Mouse (Mus musculus) intestine, embryonic 15.5 days (tissue): ENCODE measurements around the gene Atxn3. TPM values are rescaled to one million over a fixed set of nuclear protein-coding genes. Genes with fewer than 3 reads are reported as not detected.

ENCODE experiments used
- ATAC-seq: fragments of 200-750 bp; cut with Nextera tagmentation; 2 replicates; pipeline ENCODE4 v1.8.0; 2017; ENCODE audit warnings: moderate TSS enrichment, moderate library complexity
- H3K27ac ChIP-seq: fragments of 300-500 bp; sonication (generic); 2 replicates; pipeline ENCODE4 v1.5.1; 2015; ENCODE audit warnings: mild to moderate bottlenecking, inconsistent platforms
- H3K27me3 ChIP-seq: fragments of 300-500 bp; sonication (generic); replicated peaks from 2 replicates; pipeline ENCODE4 v1.6.1; 2015; ENCODE audit warnings: inconsistent platforms
- H3K36me3 ChIP-seq: fragments of 300-500 bp; sonication (generic); 2 replicates; pipeline ENCODE4 v1.6.1; 2015; ENCODE audit warnings: inconsistent platforms
- H3K4me1 ChIP-seq: fragments of 300-500 bp; sonication (generic); replicated peaks from 2 replicates; pipeline ENCODE4 v1.6.1; 2015; ENCODE audit warnings: inconsistent platforms
- H3K4me2 ChIP-seq: fragments of 300-500 bp; sonication (generic); replicated peaks from 2 replicates; pipeline ENCODE4 v1.6.1; 2015; ENCODE audit warnings: mild to moderate bottlenecking, inconsistent platforms
- H3K4me3 ChIP-seq: fragments of 300-500 bp; sonication (generic); replicated peaks from 2 replicates; pipeline ENCODE4 v1.5.1; 2015; ENCODE audit warnings: inconsistent platforms
- H3K9ac ChIP-seq: fragments of 300-500 bp; sonication (generic); 2 replicates; pipeline ENCODE4 v1.6.1; 2015; ENCODE audit warnings: inconsistent platforms
- H3K9me3 ChIP-seq: fragments of 300-500 bp; sonication (generic); 2 replicates; pipeline ENCODE4 v1.6.1; 2016; ENCODE audit warnings: inconsistent platforms
- WGBS: fragments of 180-500 bp; shearing (Covaris S2); methylation state at CpG from one replicate; pipeline ENCODE4 v1.1.7; 2015; 5-methylcytosine and 5-hydroxymethylcytosine counted together
- polyA plus RNA-seq: library from polyadenylated mRNA; unstranded; fragments of >200 nt; fragmentation: Nextera tagmentation; extraction: Ambion mirVana; gene quantifications from 2 replicates; pipeline ENCODE4 v1.2.1, GENCODE M21; 2015

The Atxn3 gene
- polyA plus RNA-seq, 1 experiment from 2014 or later: 16.4 TPM

DNA sequence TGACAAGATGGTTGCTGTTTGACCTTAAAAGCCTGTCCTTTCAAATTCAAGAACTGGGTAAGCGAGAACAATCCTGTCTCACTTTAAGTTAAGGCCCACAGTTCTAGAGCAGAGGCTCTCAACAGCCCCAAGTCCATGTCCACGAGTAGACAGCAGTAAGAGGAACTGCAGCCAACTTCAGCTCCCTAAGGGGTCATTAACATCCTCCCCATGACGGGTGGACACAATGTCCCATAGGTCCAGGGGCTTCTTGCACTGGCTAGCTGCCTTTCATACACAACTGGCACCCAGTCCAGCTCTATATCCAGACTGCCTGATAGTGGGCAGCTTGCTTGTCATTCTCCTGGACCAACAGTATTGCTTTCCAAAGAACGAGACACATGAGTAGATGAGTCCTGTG lies 9.2 kb downstream of the Atxn3 start:
- ATAC-seq: no peak
- no peaks in the 10 kb centered on the region for H3K27me3 ChIP-seq
- H3K9ac ChIP-seq: no peak overlapping the region
- no peak overlapping the region for H3K4me3 ChIP-seq
- no peaks in the 10 kb centered on the region for H3K9me3 ChIP-seq
- H3K4me2 ChIP-seq: no peak overlapping the region
- WGBS: 75% methylated on average over 4 of the region's 4 CpGs
- H3K4me1 ChIP-seq: no peaks in the 10 kb centered on the region
- H3K36me3 ChIP-seq: peaks cover 13% of the 10 kb centered on the region; the same call in 1 of the 2 replicates
- no peak overlapping the region for H3K27ac ChIP-seq

DNA sequence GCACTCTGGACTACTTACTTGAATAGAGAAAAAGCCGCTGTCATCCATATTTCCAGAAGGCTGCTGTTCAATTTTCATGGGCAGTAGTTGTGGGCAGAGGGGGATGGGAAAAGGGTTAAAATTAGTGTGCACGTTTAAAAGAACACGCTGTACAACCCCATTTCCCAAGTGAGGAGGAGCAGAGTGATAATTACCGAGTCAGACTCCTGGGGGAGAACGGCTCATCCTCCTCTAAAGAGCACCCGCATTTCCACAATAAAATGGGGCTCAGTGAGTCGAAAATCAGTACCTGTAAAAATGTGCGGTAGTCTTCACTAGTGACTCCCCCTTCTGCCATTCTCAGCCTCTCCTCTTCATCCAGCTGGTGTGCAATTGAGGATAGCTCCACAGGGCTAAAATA lies 10.1 kb downstream of the Atxn3 start:
- peaks cover 13% of the 10 kb centered on the region; the same call in 1 of the 2 replicates for H3K36me3 ChIP-seq
- no peak overlapping the region for H3K27ac ChIP-seq
- H3K9me3 ChIP-seq: no peaks in the 10 kb centered on the region
- no peaks in the 10 kb centered on the region for H3K27me3 ChIP-seq
- 88% methylated on average over 8 of the region's 8 CpGs for WGBS
- no peaks in the 10 kb centered on the region for H3K4me1 ChIP-seq
- no peak overlapping the region for H3K4me2 ChIP-seq
- H3K4me3 ChIP-seq: no peak overlapping the region
- no peak for ATAC-seq
- H3K9ac ChIP-seq: no peak overlapping the region

DNA sequence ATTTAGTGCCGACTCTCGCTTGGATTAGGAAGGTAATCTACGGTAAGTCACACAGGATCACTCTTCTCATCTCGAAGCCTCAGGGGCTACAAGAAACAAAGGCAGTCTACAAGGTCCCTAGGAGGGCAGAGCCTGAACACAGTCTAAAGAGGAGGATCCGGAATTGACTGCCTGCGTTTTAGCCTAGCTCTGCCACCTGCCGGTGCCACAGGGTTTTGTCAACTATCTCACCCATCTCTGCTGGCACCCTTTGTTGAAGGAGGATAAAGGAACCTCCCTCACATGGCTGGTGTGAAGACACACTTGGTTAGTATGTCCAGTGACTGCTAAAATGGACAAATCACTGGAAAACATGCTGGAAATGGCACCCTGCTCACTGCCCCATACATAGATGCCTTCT lies 20.5 kb downstream of the Atxn3 start:
- 83% methylated on average over 7 of the region's 7 CpGs for WGBS
- H3K27me3 ChIP-seq: no peaks in the 10 kb centered on the region
- H3K27ac ChIP-seq: no peak overlapping the region
- no peak overlapping the region for H3K4me3 ChIP-seq
- H3K36me3 ChIP-seq: peaks cover 25% of the 10 kb centered on the region
- no peak overlapping the region for H3K4me2 ChIP-seq
- H3K9ac ChIP-seq: no peak overlapping the region
- H3K4me1 ChIP-seq: no peaks in the 10 kb centered on the region
- no peak for ATAC-seq
- H3K9me3 ChIP-seq: no peaks in the 10 kb centered on the region

DNA sequence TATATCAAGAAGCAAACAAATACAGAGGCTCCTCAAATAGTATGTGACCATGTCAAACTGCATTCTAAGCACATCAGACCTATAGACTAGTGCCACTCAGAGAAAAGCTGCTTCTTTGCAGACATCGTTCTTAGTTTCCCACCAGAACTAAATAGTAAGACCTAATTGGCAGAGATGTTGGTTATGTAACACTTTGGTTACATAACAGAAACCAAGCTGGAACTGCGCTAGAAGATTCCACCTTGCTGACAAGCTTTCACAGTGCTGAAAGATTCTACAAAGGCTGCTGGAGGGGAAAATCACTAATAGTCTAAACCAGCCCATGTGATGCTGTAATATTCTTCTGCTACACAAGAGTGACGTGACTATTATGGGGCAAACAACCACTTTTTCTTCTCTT lies 22.8 kb downstream of the Atxn3 start:
- ATAC-seq: no peak
- Histone ChIP-seq H3K9me3 (no peaks in the 10 kb centered on the region), H3K27me3 (no peaks in the 10 kb centered on the region), H3K4me1 (no peaks in the 10 kb centered on the region), H3K36me3 (peaks cover 14% of the 10 kb centered on the region), H3K4me3 (no peak overlapping the region), H3K4me2 (no peak overlapping the region), H3K9ac (no peak overlapping the region), H3K27ac (no peak overlapping the region)
- 96% methylated on average over 3 of the region's 3 CpGs for WGBS

DNA sequence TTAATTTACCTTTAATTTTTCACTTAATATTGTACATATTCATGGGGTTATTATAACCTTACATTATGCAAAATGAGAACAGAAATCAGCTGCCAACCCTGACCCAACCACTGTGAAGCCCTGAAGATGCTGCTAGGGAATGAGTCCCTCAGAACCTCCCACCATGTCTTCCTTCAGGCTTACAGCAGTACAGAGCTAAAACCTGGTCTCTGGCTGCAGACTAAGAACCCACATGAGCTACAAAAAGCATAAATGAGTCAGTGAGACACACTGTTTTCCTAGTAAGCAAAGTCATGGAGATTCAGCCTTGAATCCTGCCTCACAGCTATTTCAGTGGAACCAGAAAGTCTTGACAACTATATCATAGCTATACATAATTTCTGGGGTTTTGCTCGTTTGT lies 29.6 kb downstream of the Atxn3 start:
- ATAC-seq: no peak
- no peak overlapping the region for H3K4me2 ChIP-seq
- H3K9ac ChIP-seq: no peak overlapping the region
- H3K27me3 ChIP-seq: no peaks in the 10 kb centered on the region
- no peaks in the 10 kb centered on the region for H3K4me1 ChIP-seq
- no peak overlapping the region for H3K27ac ChIP-seq
- no peaks in the 10 kb centered on the region for H3K9me3 ChIP-seq
- no peak overlapping the region for H3K4me3 ChIP-seq
- H3K36me3 ChIP-seq: peaks cover 11% of the 10 kb centered on the region
- WGBS: 74% methylated on average over 1 of the region's 1 CpGs

DNA sequence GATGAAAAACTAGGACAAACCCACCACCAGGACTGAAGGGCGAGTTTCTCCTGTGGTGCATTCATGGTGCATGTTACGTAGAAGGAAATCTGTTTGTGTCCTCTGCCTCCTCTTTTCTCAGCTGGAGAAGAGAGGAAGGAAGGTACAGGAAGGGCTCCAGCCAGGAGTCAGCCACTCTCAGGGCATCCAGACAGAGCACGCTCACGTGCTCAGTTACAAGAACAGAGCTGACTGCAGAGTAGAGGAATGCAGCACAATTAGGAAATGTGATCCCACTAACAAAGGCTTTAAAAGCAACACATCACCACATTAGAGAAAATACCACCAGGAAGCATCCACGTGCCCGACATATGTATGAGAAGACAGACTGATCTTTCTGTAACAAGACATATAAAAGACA lies 35.7 kb downstream of the Atxn3 start:
- H3K27ac ChIP-seq: no peak overlapping the region
- H3K36me3 ChIP-seq: no peaks in the 10 kb centered on the region; the same call in 1 of the 2 replicates
- H3K9me3 ChIP-seq: no peaks in the 10 kb centered on the region
- ATAC-seq: no peak
- no peak overlapping the region for H3K4me3 ChIP-seq
- H3K4me1 ChIP-seq: no peaks in the 10 kb centered on the region
- H3K9ac ChIP-seq: no peak overlapping the region
- H3K27me3 ChIP-seq: no peaks in the 10 kb centered on the region
- 91% methylated on average over 6 of the region's 6 CpGs for WGBS
- H3K4me2 ChIP-seq: no peak overlapping the region

DNA sequence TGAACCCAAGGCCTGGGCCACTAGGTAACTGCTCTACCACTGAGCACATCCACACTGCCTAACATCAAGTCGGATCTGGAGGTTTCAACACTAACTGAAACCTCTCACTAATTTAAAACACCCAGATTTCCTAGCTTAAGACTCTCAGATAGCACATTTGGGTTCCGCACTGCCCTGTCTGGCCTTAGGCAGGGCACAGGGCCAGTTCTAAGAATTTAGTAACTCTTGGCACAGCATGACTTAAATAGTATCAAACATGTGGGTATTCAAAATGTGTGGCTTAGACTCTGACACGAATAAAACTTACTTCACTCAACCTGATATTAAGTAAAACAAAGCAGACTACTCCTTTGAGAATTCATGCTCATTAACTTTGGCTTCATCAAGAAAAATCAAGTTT lies 38.2 kb downstream of the Atxn3 start:
- Histone ChIP-seq H3K4me3 (no peak overlapping the region), H3K9me3 (no peaks in the 10 kb centered on the region), H3K36me3 (no peaks in the 10 kb centered on the region), H3K4me1 (no peaks in the 10 kb centered on the region), H3K27me3 (no peaks in the 10 kb centered on the region), H3K4me2 (no peak overlapping the region), H3K9ac (no peak overlapping the region), H3K27ac (no peak overlapping the region)
- 93% methylated on average over 3 of the region's 3 CpGs for WGBS
- no peak for ATAC-seq

DNA sequence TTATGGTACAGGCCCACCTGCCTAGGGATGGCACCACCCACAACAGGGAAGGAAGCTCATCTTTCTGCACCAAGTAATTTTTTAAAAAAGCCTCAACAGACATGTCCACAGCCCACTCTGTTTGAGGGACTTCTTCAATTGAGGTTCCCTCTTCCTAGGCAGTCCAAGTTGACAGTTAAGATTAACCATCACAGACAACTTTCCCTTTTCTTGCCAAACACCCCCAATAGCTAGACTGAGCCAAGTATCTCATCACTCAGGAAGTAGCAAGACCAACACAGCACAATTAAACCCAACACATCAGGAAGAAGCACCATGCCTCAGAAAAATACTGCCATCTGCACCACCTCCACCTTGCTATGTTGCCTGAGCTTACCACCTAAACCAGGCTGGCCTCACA lies 40.9 kb downstream of the Atxn3 start:
- Histone ChIP-seq H3K4me3 (no peak overlapping the region), H3K9ac (no peak overlapping the region), H3K27ac (no peak overlapping the region), H3K36me3 (no peaks in the 10 kb centered on the region), H3K27me3 (no peaks in the 10 kb centered on the region), H3K9me3 (no peaks in the 10 kb centered on the region), H3K4me1 (no peaks in the 10 kb centered on the region), H3K4me2 (no peak overlapping the region)
- ATAC-seq: no peak

DNA sequence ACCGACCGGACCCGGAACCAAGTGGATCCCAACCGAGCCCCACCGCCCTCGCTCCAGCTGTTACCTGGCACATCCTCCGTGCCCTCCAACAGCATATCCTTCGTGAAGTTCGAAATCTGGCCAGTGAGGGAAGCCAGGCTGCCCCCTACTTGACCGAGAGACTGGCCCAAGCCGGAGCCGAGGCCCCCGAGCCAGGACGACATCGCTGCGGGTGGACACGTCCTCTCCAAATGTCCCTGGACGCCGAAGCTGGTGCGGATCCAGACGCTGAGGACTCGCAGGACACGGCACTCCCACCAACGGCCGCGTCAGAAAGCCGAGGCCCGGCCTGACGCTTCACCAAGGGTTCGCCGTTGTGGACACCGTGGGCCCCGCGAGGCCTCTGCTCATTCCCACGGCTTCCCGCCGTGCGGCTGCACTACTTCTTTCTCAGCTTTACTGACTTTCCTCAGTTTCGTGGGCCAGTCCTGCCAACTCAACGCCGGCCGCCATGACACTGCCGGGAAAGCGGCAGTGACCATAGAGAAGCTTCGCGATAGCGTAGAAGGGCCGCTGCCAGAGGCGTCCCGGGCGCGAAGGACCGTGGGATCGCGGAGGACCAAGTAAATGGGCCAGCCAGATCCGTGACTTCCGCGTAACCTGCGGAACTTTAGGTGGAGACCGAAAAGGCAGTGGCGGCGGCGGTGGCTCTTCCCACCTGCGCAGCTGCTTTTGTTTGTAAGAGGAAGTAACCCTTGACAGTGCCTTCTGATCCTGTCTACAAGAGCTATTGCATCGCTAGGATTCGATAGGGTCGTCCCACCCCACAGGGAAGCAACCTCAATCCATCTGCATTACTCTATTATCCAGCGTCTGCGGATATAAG lies 45.2 kb downstream of the Atxn3 start, which contains the start of gene Trip11:
TSS of gene Trip11 (minus strand) at position 642 of the 865 bp plus-strand sequence.
- ATAC-seq: peak; percentile 98
- peak within 1 kb of the TSS; percentile 72 for H3K9ac ChIP-seq
- peak within 1 kb of the TSS; percentile 59 for H3K4me3 ChIP-seq
- peaks cover 9% of the 10 kb centered on the region; the same call in 1 of the 2 replicates for H3K4me1 ChIP-seq
- peak within 1 kb of the TSS; percentile 88 for H3K27ac ChIP-seq
- no peaks in the 10 kb centered on the region for H3K9me3 ChIP-seq
- H3K4me2 ChIP-seq: peak within 1 kb of the TSS; percentile 60
- WGBS: under 1% methylated on average over 69 of the region's 69 CpGs
- H3K36me3 ChIP-seq: 0 out of 2 replicates have a peak, but pooled peaks cover 8% of the 10 kb centered on the region
- no peaks in the 10 kb centered on the region for H3K27me3 ChIP-seq

DNA sequence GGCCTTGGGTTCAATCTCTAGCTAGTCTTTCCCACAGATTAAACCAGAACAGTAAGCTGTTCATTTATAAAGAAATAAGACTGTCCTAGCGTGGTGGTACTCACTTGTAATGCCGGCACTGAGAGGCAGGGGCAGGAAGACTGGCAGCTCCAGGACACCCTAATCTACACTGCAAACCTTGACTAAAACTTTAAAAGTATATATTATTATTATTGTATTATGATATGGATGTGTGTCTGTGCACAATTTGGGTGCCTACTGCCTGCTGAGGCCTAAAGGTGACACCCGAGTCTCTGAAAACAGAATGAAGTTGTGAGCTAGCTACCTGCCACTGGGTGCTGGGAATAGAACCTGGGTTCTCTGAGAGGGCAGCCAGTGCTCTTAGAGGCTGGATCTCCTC lies 46.7 kb downstream of the Atxn3 start:
- Histone ChIP-seq H3K4me3 (peak overlapping the region; percentile 59), H3K4me2 (peak overlapping the region; percentile 60), H3K36me3 (0 out of 2 replicates have a peak, but pooled peaks cover 8% of the 10 kb centered on the region), H3K27me3 (no peaks in the 10 kb centered on the region), H3K9ac (peak overlapping the region; percentile 72; the same call in 1 of the 2 replicates), H3K27ac (no peak overlapping the region), H3K9me3 (no peaks in the 10 kb centered on the region), H3K4me1 (peaks cover 9% of the 10 kb centered on the region; the same call in 1 of the 2 replicates)
- WGBS: 89% methylated on average over 3 of the region's 3 CpGs
- ATAC-seq: no peak

DNA sequence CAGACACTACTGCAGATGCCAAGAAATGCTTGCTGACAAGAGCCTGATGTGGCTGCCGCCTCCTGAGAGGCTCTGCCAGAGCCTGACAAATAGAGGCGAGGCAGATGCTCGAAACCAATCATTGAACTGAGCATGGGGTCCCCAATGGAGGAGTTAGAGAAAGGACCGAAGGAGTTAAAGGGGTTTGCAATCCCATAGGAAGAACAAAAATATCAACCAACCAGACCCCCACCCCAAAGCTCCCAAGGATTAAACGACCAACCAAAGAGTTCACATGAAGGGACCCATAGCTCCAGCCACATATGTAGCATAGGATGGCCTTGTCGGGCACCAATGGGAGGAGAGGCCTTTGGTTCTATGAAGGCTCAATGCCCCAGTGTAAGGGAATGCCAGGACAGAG lies 47.7 kb downstream of the Atxn3 start:
- H3K27ac ChIP-seq: no peak overlapping the region
- 88% methylated on average over 6 of the region's 6 CpGs for WGBS
- H3K9me3 ChIP-seq: no peaks in the 10 kb centered on the region
- H3K9ac ChIP-seq: no peak overlapping the region
- peaks cover 9% of the 10 kb centered on the region; the same call in 1 of the 2 replicates for H3K4me1 ChIP-seq
- no peaks in the 10 kb centered on the region for H3K27me3 ChIP-seq
- H3K36me3 ChIP-seq: 0 out of 2 replicates have a peak, but pooled peaks cover 8% of the 10 kb centered on the region
- ATAC-seq: no peak
- H3K4me3 ChIP-seq: no peak overlapping the region
- H3K4me2 ChIP-seq: no peak overlapping the region

DNA sequence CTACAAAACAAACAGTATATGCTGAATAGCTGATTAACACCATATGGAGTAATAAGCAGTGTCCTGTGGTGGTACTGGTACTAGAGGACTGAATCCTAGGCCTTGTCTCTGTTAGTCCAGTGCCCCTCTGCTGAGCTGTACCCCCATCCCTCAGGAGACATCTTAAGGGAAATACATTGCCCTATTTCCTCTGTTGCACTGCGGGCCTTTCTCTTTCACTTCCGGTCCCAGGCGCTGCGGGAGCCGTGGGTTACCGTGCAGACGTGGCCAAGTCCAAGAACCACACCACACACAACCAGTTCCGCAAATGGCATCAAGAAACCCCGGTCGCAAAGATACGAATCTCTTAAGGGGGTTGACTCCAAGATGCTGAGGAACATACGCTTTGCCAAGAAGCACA lies 52.2 kb downstream of the Atxn3 start:
- H3K27me3 ChIP-seq: no peaks in the 10 kb centered on the region
- H3K36me3 ChIP-seq: 0 out of 2 replicates have a peak, but pooled peaks cover 12% of the 10 kb centered on the region
- H3K4me3 ChIP-seq: no peak overlapping the region
- H3K27ac ChIP-seq: no peak overlapping the region
- no peak overlapping the region for H3K4me2 ChIP-seq
- no peak overlapping the region for H3K9ac ChIP-seq
- no peak for ATAC-seq
- H3K9me3 ChIP-seq: no peaks in the 10 kb centered on the region
- 89% methylated on average over 12 of the region's 12 CpGs for WGBS
- no peaks in the 10 kb centered on the region for H3K4me1 ChIP-seq

DNA sequence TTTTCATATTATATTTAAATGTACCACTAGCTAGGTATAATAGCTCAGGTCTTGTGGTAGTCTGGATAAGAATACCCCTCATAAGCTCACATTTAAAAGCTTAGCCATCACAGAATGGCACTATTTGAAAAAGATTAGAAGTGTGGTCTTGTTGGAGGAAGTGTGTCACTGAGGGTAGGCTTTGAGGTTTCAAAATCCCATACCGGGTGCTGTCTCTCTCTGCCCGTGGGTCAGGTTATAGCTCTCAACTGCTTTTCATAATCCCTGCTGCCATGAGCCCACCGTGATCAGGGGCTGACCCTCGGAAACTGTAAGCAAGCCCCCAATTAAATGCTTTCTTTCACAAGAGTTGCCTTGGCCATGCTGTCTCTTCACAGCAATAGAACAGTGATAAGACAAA lies 53.1 kb downstream of the Atxn3 start:
- WGBS: 92% methylated on average over 4 of the region's 4 CpGs
- Histone ChIP-seq H3K9me3 (no peaks in the 10 kb centered on the region), H3K4me3 (no peak overlapping the region), H3K27me3 (no peaks in the 10 kb centered on the region), H3K4me1 (no peaks in the 10 kb centered on the region), H3K27ac (no peak overlapping the region), H3K9ac (no peak overlapping the region), H3K36me3 (0 out of 2 replicates have a peak, but pooled peaks cover 12% of the 10 kb centered on the region), H3K4me2 (no peak overlapping the region)
- ATAC-seq: no peak
